Mouse (Mus musculus): ENCODE results near the gene Tns4. TPM values are rescaled to one million over a fixed set of nuclear protein-coding genes. Genes with fewer than 3 reads are reported as not detected.

Tns4 gene
- total and polyA plus RNA-seq, 2 experiments from 2014 or later: 0.05 to 0.69 TPM

DNA sequence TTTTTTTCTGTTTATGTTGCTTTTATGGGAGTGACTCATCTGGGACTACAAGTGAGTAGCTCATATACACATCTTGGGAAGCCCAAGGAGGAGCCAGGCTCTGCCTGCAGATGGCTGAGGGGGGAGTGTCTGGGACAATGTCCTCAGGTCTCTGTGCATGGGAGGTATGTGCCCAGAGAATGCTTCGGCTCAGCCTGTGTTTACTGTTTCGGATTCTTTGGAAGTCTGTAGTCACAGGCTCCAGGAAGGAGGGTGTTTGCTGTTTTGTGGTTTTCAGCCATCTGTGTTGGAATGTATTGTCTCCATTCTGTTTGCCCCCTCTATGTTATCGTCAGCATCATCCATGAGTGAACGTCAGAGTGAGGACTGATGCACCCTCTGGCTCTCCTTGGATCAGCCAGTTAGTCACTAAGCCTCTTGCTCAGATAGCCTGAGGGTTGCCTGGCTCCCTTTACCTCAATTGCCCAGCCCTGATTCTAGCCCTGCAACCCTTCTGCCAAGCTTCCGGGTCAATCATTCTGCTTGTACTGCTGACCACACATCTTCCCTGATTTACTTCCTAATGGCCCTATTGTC lies 12.3 kb downstream of the Tns4 start:
- H3K27ac ChIP-seq (ENCODE audit: low read depth): no peak overlapping the region
- no peaks in the 10 kb centered on the region for H3K27me3 ChIP-seq (ENCODE audit: control insufficient read depth, insufficient read depth, low read length)
- no peaks in the 10 kb centered on the region for H3K9me3 ChIP-seq (replicated peaks; ENCODE audit: control insufficient read depth, low read length)
- DNase-seq (ENCODE audit: low spot score) (no peak), ATAC-seq (ENCODE audit: insufficient read depth, low read depth) (no peak)
- H3K9ac ChIP-seq (replicated peaks; ENCODE audit: low read depth, low read length): no peak overlapping the region
- no peaks in the 10 kb centered on the region for H3K4me1 ChIP-seq (ENCODE audit: control insufficient read depth, insufficient read depth)
- H3K4me3 ChIP-seq (ENCODE audit: low read depth, low read length): no peak overlapping the region
- TF ChIP-seq CTCF (IDR thresholded peaks at IDR 0.05; ENCODE audit: low read depth) (no peak), EP300 (IDR thresholded peaks at IDR 0.05; ENCODE audit: low read depth) (no peak)
- WGBS: 73% methylated on average over 5 of the region's 5 CpGs
- H3K36me3 ChIP-seq (replicated peaks; ENCODE audit: control insufficient read depth, insufficient read depth, low read length): no peaks in the 10 kb centered on the region
- H3K4me2 ChIP-seq (ENCODE audit: low read depth, low read length): no peak overlapping the region

DNA sequence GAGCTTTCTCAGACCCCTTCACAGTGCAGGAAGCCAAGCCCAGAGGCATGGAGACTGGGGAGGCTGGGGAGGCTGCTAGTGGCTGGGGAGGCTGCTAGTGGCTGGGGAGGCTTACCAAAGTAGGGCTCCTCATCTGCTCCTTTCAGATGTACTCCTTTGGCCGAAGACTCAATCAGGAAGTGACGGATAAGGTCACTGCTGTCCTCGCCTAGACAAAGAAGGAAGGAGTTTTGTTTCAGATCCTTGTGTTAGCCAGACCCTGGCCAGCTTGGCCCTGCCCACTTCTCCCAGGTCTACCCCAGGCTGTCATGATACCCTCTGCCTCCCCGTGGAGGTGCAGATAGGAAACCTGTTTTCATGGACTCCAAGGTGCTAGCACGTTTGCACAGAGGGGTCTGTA lies 15.3 kb downstream of the Tns4 start:
- ATAC-seq (ENCODE audit: insufficient read depth, low read depth): no peak
- WGBS: 39% methylated on average over 5 of the region's 5 CpGs
- Histone ChIP-seq H3K4me1 (ENCODE audit: control insufficient read depth, insufficient read depth) (no peaks in the 10 kb centered on the region), H3K27ac (ENCODE audit: low read depth) (no peak overlapping the region), H3K9me3 (replicated peaks; ENCODE audit: control insufficient read depth, low read length) (no peaks in the 10 kb centered on the region), H3K36me3 (replicated peaks; ENCODE audit: control insufficient read depth, insufficient read depth, low read length) (no peaks in the 10 kb centered on the region), H3K27me3 (ENCODE audit: control insufficient read depth, insufficient read depth, low read length) (no peaks in the 10 kb centered on the region), H3K4me3 (ENCODE audit: low read depth, low read length) (no peak overlapping the region), H3K4me2 (ENCODE audit: low read depth, low read length) (no peak overlapping the region), H3K9ac (replicated peaks; ENCODE audit: low read depth, low read length) (no peak overlapping the region)
- no peak for TF ChIP-seq EP300 (IDR thresholded peaks at IDR 0.05; ENCODE audit: low read depth)
- TF ChIP-seq CTCF (IDR thresholded peaks at IDR 0.05; ENCODE audit: low read depth): no peak
- DNase-seq (ENCODE audit: low spot score): no peak

DNA sequence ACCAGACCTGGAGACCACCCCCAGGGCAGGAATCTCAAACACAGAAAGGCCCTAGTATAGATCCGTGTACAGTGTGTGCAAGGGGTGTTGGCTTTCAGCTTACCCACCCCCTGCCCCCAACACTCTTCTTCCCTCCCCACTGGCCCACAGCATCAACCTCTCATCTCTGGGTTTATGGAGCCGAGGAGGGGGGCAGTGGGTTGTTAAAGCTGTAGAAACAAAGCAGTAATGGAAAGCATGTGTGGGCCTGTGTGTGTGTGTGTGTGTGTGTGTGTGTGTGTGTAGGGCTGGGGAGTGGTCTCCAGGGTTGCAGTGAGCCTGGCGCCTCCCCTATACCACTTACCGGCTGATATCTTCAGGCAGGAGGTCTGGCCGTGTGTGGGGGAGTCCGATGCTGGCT lies 17.2 kb downstream of the Tns4 start:
- no peak overlapping the region for H3K27ac ChIP-seq (ENCODE audit: low read depth)
- no peak overlapping the region for H3K4me2 ChIP-seq (ENCODE audit: low read depth, low read length)
- ATAC-seq (ENCODE audit: insufficient read depth, low read depth) (no peak), DNase-seq (ENCODE audit: low spot score) (no peak)
- TF ChIP-seq EP300 (IDR thresholded peaks at IDR 0.05; ENCODE audit: low read depth) (no peak), CTCF (IDR thresholded peaks at IDR 0.05; ENCODE audit: low read depth) (no peak)
- H3K9me3 ChIP-seq (replicated peaks; ENCODE audit: control insufficient read depth, low read length): no peaks in the 10 kb centered on the region
- no peak overlapping the region for H3K4me3 ChIP-seq (ENCODE audit: low read depth, low read length)
- H3K36me3 ChIP-seq (replicated peaks; ENCODE audit: control insufficient read depth, insufficient read depth, low read length): no peaks in the 10 kb centered on the region
- no peaks in the 10 kb centered on the region for H3K27me3 ChIP-seq (ENCODE audit: control insufficient read depth, insufficient read depth, low read length)
- 33% methylated on average over 6 of the region's 6 CpGs for WGBS
- H3K4me1 ChIP-seq (ENCODE audit: control insufficient read depth, insufficient read depth): no peaks in the 10 kb centered on the region
- H3K9ac ChIP-seq (replicated peaks; ENCODE audit: low read depth, low read length): no peak overlapping the region

- H3K4me3 ChIP-seq (ENCODE audit: low read depth, low read length): no peak overlapping the region
- H3K27ac ChIP-seq (ENCODE audit: low read depth): no peak overlapping the region
- DNase-seq (ENCODE audit: low spot score): no peak
- no peaks in the 10 kb centered on the region for H3K27me3 ChIP-seq (ENCODE audit: control insufficient read depth, insufficient read depth, low read length)
- no peak for TF ChIP-seq EP300 (IDR thresholded peaks at IDR 0.05; ENCODE audit: low read depth)
- no peak for TF ChIP-seq CTCF (IDR thresholded peaks at IDR 0.05; ENCODE audit: low read depth)
- H3K9me3 ChIP-seq (replicated peaks; ENCODE audit: control insufficient read depth, low read length): no peaks in the 10 kb centered on the region
- H3K4me2 ChIP-seq (ENCODE audit: low read depth, low read length): no peak overlapping the region
- no peak for ATAC-seq (ENCODE audit: insufficient read depth, low read depth)
- no peak overlapping the region for H3K9ac ChIP-seq (replicated peaks; ENCODE audit: low read depth, low read length)
- 0 out of 2 replicates have a peak, but pooled peaks cover 6% of the 10 kb centered on the region for H3K4me1 ChIP-seq (ENCODE audit: control insufficient read depth, insufficient read depth)
- WGBS: 81% methylated on average over 5 of the region's 5 CpGs
- no peaks in the 10 kb centered on the region for H3K36me3 ChIP-seq (replicated peaks; ENCODE audit: control insufficient read depth, insufficient read depth, low read length)
Measured at GRCm38 (mm10) chr11:99068455-99068854, 20.7 kb downstream of the Tns4 start.

- Histone ChIP-seq H3K4me1 (ENCODE audit: control insufficient read depth, insufficient read depth) (0 out of 2 replicates have a peak, but pooled peaks cover 6% of the 10 kb centered on the region), H3K27me3 (ENCODE audit: control insufficient read depth, insufficient read depth, low read length) (no peaks in the 10 kb centered on the region), H3K4me3 (ENCODE audit: low read depth, low read length) (no peak overlapping the region), H3K9ac (replicated peaks; ENCODE audit: low read depth, low read length) (no peak overlapping the region), H3K9me3 (replicated peaks; ENCODE audit: control insufficient read depth, low read length) (no peaks in the 10 kb centered on the region), H3K36me3 (replicated peaks; ENCODE audit: control insufficient read depth, insufficient read depth, low read length) (no peaks in the 10 kb centered on the region), H3K27ac (ENCODE audit: low read depth) (no peak overlapping the region), H3K4me2 (ENCODE audit: low read depth, low read length) (no peak overlapping the region)
- ATAC-seq (ENCODE audit: insufficient read depth, low read depth) (no peak), DNase-seq (ENCODE audit: low spot score) (no peak)
- TF ChIP-seq CTCF (IDR thresholded peaks at IDR 0.05; ENCODE audit: low read depth) (no peak), EP300 (IDR thresholded peaks at IDR 0.05; ENCODE audit: low read depth) (no peak)
- WGBS: 91% methylated on average over 8 of the region's 8 CpGs
Measured at GRCm38 (mm10) chr11:99067591-99067990, 21.5 kb downstream of the Tns4 start.

- 0 out of 2 replicates have a peak overlapping the region, but pooled peaks have one; percentile 1 for H3K4me2 ChIP-seq (ENCODE audit: low read depth, low read length)
- 4% methylated on average over 2 of the region's 2 CpGs for whole genome bisulfite sequencing
- peak overlapping the region; percentile 44 for H3K27ac ChIP-seq (ENCODE audit: low read depth)
- H3K9me3 ChIP-seq (replicated peaks; ENCODE audit: control insufficient read depth, low read length): no peaks in the 10 kb centered on the region
- ATAC-seq (ENCODE audit: insufficient read depth, low read depth) (peak; percentile 76), DNase-seq (ENCODE audit: low spot score) (peak; percentile 93)
- H3K4me1 ChIP-seq (ENCODE audit: control insufficient read depth, insufficient read depth): 0 out of 2 replicates have a peak, but pooled peaks cover 6% of the 10 kb centered on the region
- no peaks in the 10 kb centered on the region for H3K36me3 ChIP-seq (replicated peaks; ENCODE audit: control insufficient read depth, insufficient read depth, low read length)
- no peak overlapping the region for H3K9ac ChIP-seq (replicated peaks; ENCODE audit: low read depth, low read length)
- H3K27me3 ChIP-seq (ENCODE audit: control insufficient read depth, insufficient read depth, low read length): no peaks in the 10 kb centered on the region
- no peak; the same call in 1 of the 2 replicates for TF ChIP-seq EP300 (IDR thresholded peaks at IDR 0.05; ENCODE audit: low read depth)
- TF ChIP-seq CTCF (IDR thresholded peaks at IDR 0.05; ENCODE audit: low read depth): peak; percentile 100
- H3K4me3 ChIP-seq (ENCODE audit: low read depth, low read length): no peak overlapping the region
Measured at GRCm38 (mm10) chr11:99065979-99066378, 23.1 kb downstream of the Tns4 start.
